Mouse (Mus musculus) B cell, adult 67 days (primary cell): ENCODE results near the gene Zbtb46. TPM values are rescaled to one million over a fixed set of nuclear protein-coding genes. Genes with fewer than 3 reads are reported as not detected.

Source experiments
- total RNA-seq, 2 experiments: library from RNA; stranded (reverse); gene quantifications; 4 replicates each; pipeline ENCODE4 v1.2.4; 2023

Gene Zbtb46
- 1 to 10 TPM in 1 of 2 experiments, under 1 TPM in 1; 0.83 to 2.2 TPM for total RNA-seq

GRCm38 (mm10) chr2:181459153-181459672 is at the start of gene Zbtb46:
Gene Zbtb46 (minus strand): TSS chr2:181459426.

GRCm38 (mm10) chr2:181496831-181497547 is 37.8 kb upstream of the Zbtb46 start, which contains the start of gene Tpd52l2:
Gene Tpd52l2 (plus strand): TSS chr2:181497142.

GRCm38 (mm10) chr2:181493156-181493927 is 34.1 kb upstream of the Zbtb46 start, which contains the start of gene Abhd16b:
Gene Abhd16b (plus strand): TSS chr2:181493206.

GRCm38 (mm10) chr2:181379778-181380177 is 79.4 kb downstream of the Zbtb46 start, which contains the start of gene Lime1:
Gene Lime1 (plus strand): TSS chr2:181380078.

GRCm38 (mm10) chr2:181364860-181365596 is 94.2 kb downstream of the Zbtb46 start, which contains the start of the genes Zgpat and Arfrp1:
Gene Zgpat (plus strand): TSS chr2:181364928.
Gene Arfrp1 (minus strand): TSS chr2:181365404.

Other genes starting within 250 kb of the Zbtb46 start
- 1 to 10 TPM; 3.5 to 5.3 TPM for gene Srms, start 246.2 kb downstream of the Zbtb46 start, total RNA-seq
- under 1 TPM; 0.65 to 0.78 TPM for gene Fndc11, start 239.4 kb downstream of the Zbtb46 start, total RNA-seq
- gene Helz2, start 217.4 kb downstream of the Zbtb46 start, total RNA-seq, result 100 to 1,000 TPM; 341 to 430 TPM
- gene Gmeb2, start 171.4 kb downstream of the Zbtb46 start, total RNA-seq, result 10 to 100 TPM; 52.0 to 60.7 TPM
- gene Stmn3, start 144.9 kb downstream of the Zbtb46 start, total RNA-seq, result not detected
- gene Rtel1, start 139.7 kb downstream of the Zbtb46 start, total RNA-seq, result 100 to 1,000 TPM; 109 to 136 TPM
- 10 to 100 TPM; 83.0 to 85.7 TPM for gene Zgpat, start 94.5 kb downstream of the Zbtb46 start, total RNA-seq
- 100 to 1,000 TPM in 1 of 2 experiments, 10 to 100 TPM in 1; 92.9 to 100 TPM for gene Arfrp1, start 94.0 kb downstream of the Zbtb46 start, total RNA-seq
- gene Lime1, start 79.3 kb downstream of the Zbtb46 start, total RNA-seq, result 10 to 100 TPM; 62.3 to 74.9 TPM
- gene Abhd16b, start 33.8 kb upstream of the Zbtb46 start, total RNA-seq, result not detected
- 10 to 100 TPM; 83.2 to 83.7 TPM for gene Tpd52l2, start 37.7 kb upstream of the Zbtb46 start, total RNA-seq
- gene Dnajc5, start 61.1 kb upstream of the Zbtb46 start, total RNA-seq, result 100 to 1,000 TPM; 134 to 138 TPM
- gene Uckl1, start 125.5 kb upstream of the Zbtb46 start, total RNA-seq, result 100 to 1,000 TPM; 186 to 229 TPM
- 10 to 100 TPM; 61.5 to 62.6 TPM for gene Prpf6, start 132.4 kb upstream of the Zbtb46 start, total RNA-seq
- gene Zfp512b, start 133.4 kb upstream of the Zbtb46 start, total RNA-seq, result 10 to 100 TPM; 31.8 to 51.8 TPM
- gene Samd10, start 139.8 kb upstream of the Zbtb46 start, total RNA-seq, result 10 to 100 TPM; 17.4 to 21.5 TPM
- gene Gm29797, start 197.6 kb upstream of the Zbtb46 start, total RNA-seq, result not detected
- gene Sox18, start 212.2 kb upstream of the Zbtb46 start, total RNA-seq, result under 1 TPM in 1 of 2 experiments, not detected in 1; 0.44 TPM
- gene Tcea2, start 220.9 kb upstream of the Zbtb46 start, total RNA-seq, result 10 to 100 TPM; 23.7 to 26.9 TPM
- 100 to 1,000 TPM; 203 to 209 TPM for gene Rgs19, start 234.6 kb upstream of the Zbtb46 start, total RNA-seq
- gene Lkaaear1, start 239.0 kb upstream of the Zbtb46 start, total RNA-seq, result not detected